Mouse (Mus musculus) stomach, postnatal 0 days (tissue): Measurements from ENCODE around the gene Ptprn2.

Source experiments
- CTCF ChIP-seq: IDR thresholded peaks from 2 replicates; pipeline ENCODE4 v1.5.1; 2016; ENCODE audit warnings: antibody characterized with exemption, low read depth, mild to moderate bottlenecking, moderate library complexity
- EP300 ChIP-seq: optimal IDR thresholded peaks from 2 replicates; pipeline ENCODE3; 2016; ENCODE audit warnings: antibody characterized with exemption

DNA sequence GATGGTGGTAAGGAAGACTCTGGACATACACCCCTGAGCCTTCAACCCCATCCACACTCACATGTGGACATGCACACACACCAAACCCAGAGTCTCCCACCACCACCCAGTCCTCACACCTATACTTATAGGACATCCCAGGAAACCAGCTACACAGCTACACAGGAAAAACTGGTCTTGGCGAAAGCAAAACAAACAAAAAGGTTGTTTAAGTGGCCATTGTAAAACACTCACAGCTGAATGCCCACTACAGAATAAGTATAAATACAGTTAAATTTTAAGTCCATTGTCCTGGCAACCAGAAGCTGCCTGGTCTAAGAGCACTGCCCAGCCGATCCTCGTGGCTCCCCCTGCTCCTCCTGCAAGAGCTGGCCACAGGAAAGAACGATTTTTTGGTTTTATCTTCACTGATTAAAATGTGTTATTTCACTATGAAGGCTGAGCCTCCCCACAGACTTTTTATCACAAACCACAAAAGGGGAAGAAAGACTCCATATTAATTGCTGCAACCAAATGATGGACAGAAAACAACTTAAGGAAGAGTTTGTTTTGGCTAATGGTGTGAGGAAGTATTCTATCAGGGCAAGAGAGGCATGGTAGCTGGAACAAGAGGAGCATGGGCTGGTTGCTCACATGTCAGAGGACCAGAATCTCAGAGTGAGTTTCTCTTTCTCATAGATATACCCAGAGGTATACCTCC lies 722.1 kb downstream of the Ptprn2 start:
- no peak for TF ChIP-seq CTCF
- no peak for TF ChIP-seq EP300
